Comparison of ENCODE assay signal across 11 mouse cellular contexts in genomic region chr2:123813182-123813949, GRCm38 (mm10).
DNase-seq lines count a peak whose midpoint lies in the region.
"Had no signal": no experiment of that assay in that cellular context is flagged by ENCODE, and none has a peak within 500 bp of the region (broad histone marks: within the 10 kb centered on the region; RNA-seq: fewer than 3 reads in every experiment).

No protein-coding gene starts in this region.

- peak; percentile 23 for DNase-seq in embryo, embryonic 10 days (ENCODE audit: low spot score)
- no peak for DNase-seq in embryo, embryonic 9.5 days (ENCODE audit: extremely low spot score)
- peak; percentile 10 for DNase-seq in hindbrain, embryonic 10.5 days (ENCODE audit: low spot score)
- DNase-seq in mesoderm, embryonic 11.5 days (ENCODE audit: low read depth, low spot score) = peak; percentile 44
- peak; percentile 16 for DNase-seq in right cerebral cortex, postnatal 14 days
- DNase-seq in gastrocnemius, postnatal 10 days = no peak
- no peak for DNase-seq in spleen, adult 12 weeks (ENCODE audit: low spot score)
- DNase-seq in heart, postnatal 25 days (ENCODE audit: low spot score) = no peak

- no peak overlapping the region; the same call in 1 of the 2 replicates for H3K4me3 ChIP-seq in hindbrain, embryonic 10.5 days
- H3K4me3 ChIP-seq: heart, embryonic 13.5 days; limb, embryonic 12.5 days had no signal

- H3K36me3 ChIP-seq in hindbrain, embryonic 10.5 days = no peaks in the 10 kb centered on the region
- H3K36me3 ChIP-seq: heart, embryonic 13.5 days; limb, embryonic 12.5 days had no signal

- H3K27ac ChIP-seq in hindbrain, embryonic 10.5 days = peak overlapping the region; percentile 67
- H3K27ac ChIP-seq: heart, embryonic 13.5 days; limb, embryonic 12.5 days had no signal

- WGBS in hindbrain, embryonic 10.5 days = 53% methylated on average over 15 of the region's 15 CpGs

- H3K9me3 ChIP-seq in hindbrain, embryonic 10.5 days = no peaks in the 10 kb centered on the region
- H3K9me3 ChIP-seq: heart, embryonic 13.5 days; limb, embryonic 12.5 days had no signal

- peaks cover 12% of the 10 kb centered on the region for H3K4me1 ChIP-seq in hindbrain, embryonic 10.5 days (replicated peaks)
- H3K4me1 ChIP-seq: limb, embryonic 12.5 days had no signal

- intact Hi-C loops in heart, postnatal 25 days (cut with DNase I) = no loop called here

- H3K27me3 ChIP-seq in hindbrain, embryonic 10.5 days (ENCODE audit: insufficient read depth, poor library complexity, severe bottlenecking) = no peaks in the 10 kb centered on the region
- H3K27me3 ChIP-seq: CH12.LX; heart, embryonic 13.5 days; limb, embryonic 12.5 days had no signal

Comparison
In these comparisons a context has a peak if more than half of its experiments do, and no peak if none do; other contexts are left out.
1. DNase-seq: peak in embryo, embryonic 10 days (single experiment), hindbrain, embryonic 10.5 days (single experiment), mesoderm, embryonic 11.5 days (single experiment) and right cerebral cortex, postnatal 14 days (single experiment); none in embryo, embryonic 9.5 days (single experiment), gastrocnemius, postnatal 10 days (single experiment), spleen, adult 12 weeks (single experiment) and heart, postnatal 25 days (single experiment).